ENCODE assay signal across 8 mouse cellular contexts in genomic region chr2:154436458-154437190, GRCm38 (mm10). TPM values are rescaled to one million over a fixed set of nuclear protein-coding genes. Genes with fewer than 3 reads are reported as not detected.
A peak's percentile ranks its signal among the peaks of the same experiment; 100 is the strongest.
DNase-seq lines count a peak whose midpoint lies in the region; ATAC-seq and TF ChIP-seq lines count a peak whose summit lies in the region.

Cbfa2t2 (plus strand) TSS chr2:154436481.

- H3K4me3 ChIP-seq in embryonic facial prominence, embryonic 15.5 days (replicated peaks) = peak within 1 kb of the TSS; percentile 97
- H3K4me3 ChIP-seq in heart, embryonic 15.5 days = peak within 1 kb of the TSS; percentile 98
- H3K4me3 ChIP-seq in kidney, postnatal 0 days (replicated peaks; ENCODE audit: low read depth, low read length) = peak within 1 kb of the TSS; percentile 93
- H3K4me3 ChIP-seq in lung, adult 2 months (replicated peaks; ENCODE audit: extremely low read depth, low read depth, low read length) = peak within 1 kb of the TSS; percentile 92
- peak within 1 kb of the TSS; percentile 92 for H3K4me3 ChIP-seq in neural tube, embryonic 15.5 days (replicated peaks)

- H3K27me3 ChIP-seq in embryonic facial prominence, embryonic 15.5 days = no peaks in the 10 kb centered on the region
- no peaks in the 10 kb centered on the region for H3K27me3 ChIP-seq in heart, embryonic 15.5 days
- no peaks in the 10 kb centered on the region for H3K27me3 ChIP-seq in kidney, postnatal 0 days (ENCODE audit: insufficient read depth, low read length)
- H3K27me3 ChIP-seq in neural tube, embryonic 15.5 days (replicated peaks) = no peaks in the 10 kb centered on the region

- peak within 1 kb of the TSS; percentile 49 for H3K4me2 ChIP-seq in embryonic facial prominence, embryonic 15.5 days (replicated peaks)
- peak within 1 kb of the TSS; percentile 65 for H3K4me2 ChIP-seq in heart, embryonic 15.5 days
- H3K4me2 ChIP-seq in kidney, postnatal 0 days (ENCODE audit: low read length) = peak within 1 kb of the TSS; percentile 71
- H3K4me2 ChIP-seq in neural tube, embryonic 15.5 days = peak within 1 kb of the TSS; percentile 59

- DNase-seq in adipocyte (ENCODE audit: low spot score) = peak; percentile 67
- DNase-seq in kidney, postnatal 0 days (ENCODE audit: low spot score) = peak; percentile 69
- DNase-seq in lung, adult 2 months = peak; percentile 72
- no peak for DNase-seq in T-cell, adult 2 months (ENCODE audit: low spot score)

- WGBS in embryonic facial prominence, embryonic 15.5 days = under 1% methylated on average over 67 of the region's 70 CpGs
- under 1% methylated on average over 69 of the region's 70 CpGs for WGBS in heart, embryonic 15.5 days
- WGBS in kidney, postnatal 0 days = under 1% methylated on average over 52 of the region's 70 CpGs
- under 1% methylated on average over 69 of the region's 70 CpGs for WGBS in lung, adult 2 months
- WGBS in neural tube, embryonic 15.5 days = under 1% methylated on average over 57 of the region's 70 CpGs

- peak; percentile 34 for ATAC-seq in CD4-positive, CD25-positive, alpha-beta regulatory T cell, adult 4 months
- peak; percentile 86 for ATAC-seq in embryonic facial prominence, embryonic 15.5 days (ENCODE audit: insufficient number of reproducible peaks, low FRiP score, low TSS enrichment, low read depth)
- peak; percentile 62 for ATAC-seq in heart, embryonic 15.5 days (replicated peaks; ENCODE audit: insufficient number of reproducible peaks, insufficient read depth, low FRiP score, low read depth)
- ATAC-seq in kidney, postnatal 0 days (replicated peaks; ENCODE audit: low FRiP score, low read depth) = peak; percentile 74
- peak; percentile 84 for ATAC-seq in neural tube, embryonic 15.5 days (ENCODE audit: low FRiP score)

- H3K9ac ChIP-seq in embryonic facial prominence, embryonic 15.5 days = peak within 1 kb of the TSS; percentile 93
- peak within 1 kb of the TSS; percentile 99 for H3K9ac ChIP-seq in heart, embryonic 15.5 days
- peak within 1 kb of the TSS; percentile 98 for H3K9ac ChIP-seq in kidney, postnatal 0 days (ENCODE audit: low read depth, low read length)
- peak within 1 kb of the TSS; percentile 96 for H3K9ac ChIP-seq in neural tube, embryonic 15.5 days (replicated peaks)

- peaks cover 38% of the 10 kb centered on the region for H3K4me1 ChIP-seq in embryonic facial prominence, embryonic 15.5 days
- peaks cover 28% of the 10 kb centered on the region for H3K4me1 ChIP-seq in heart, embryonic 15.5 days (replicated peaks)
- peaks cover 3% of the 10 kb centered on the region; the same call in 1 of the 2 replicates for H3K4me1 ChIP-seq in kidney, postnatal 0 days (replicated peaks; ENCODE audit: insufficient read depth, low read length)
- H3K4me1 ChIP-seq in lung, adult 2 months (ENCODE audit: control insufficient read depth, insufficient read depth, low read length) = peaks cover 14% of the 10 kb centered on the region
- H3K4me1 ChIP-seq in neural tube, embryonic 15.5 days = peaks cover 31% of the 10 kb centered on the region

- TF ChIP-seq POLR2A in lung, adult 2 months (IDR thresholded peaks at IDR 0.05; ENCODE audit: borderline replicate concordance, extremely low read depth, low read depth, low read length) = no peak

- no peaks in the 10 kb centered on the region for H3K9me3 ChIP-seq in embryonic facial prominence, embryonic 15.5 days (replicated peaks)
- no peaks in the 10 kb centered on the region for H3K9me3 ChIP-seq in heart, embryonic 15.5 days (replicated peaks)
- H3K9me3 ChIP-seq in kidney, postnatal 0 days (replicated peaks; ENCODE audit: low read length) = no peaks in the 10 kb centered on the region
- no peaks in the 10 kb centered on the region for H3K9me3 ChIP-seq in neural tube, embryonic 15.5 days (replicated peaks)

- H3K27ac ChIP-seq in embryonic facial prominence, embryonic 15.5 days (replicated peaks) = peak within 1 kb of the TSS; percentile 95
- H3K27ac ChIP-seq in heart, embryonic 15.5 days = peak within 1 kb of the TSS; percentile 97
- H3K27ac ChIP-seq in kidney, postnatal 0 days = peak within 1 kb of the TSS; percentile 96
- peak within 1 kb of the TSS; percentile 91 for H3K27ac ChIP-seq in neural tube, embryonic 15.5 days (replicated peaks)

- no peaks in the 10 kb centered on the region for H3K36me3 ChIP-seq in embryonic facial prominence, embryonic 15.5 days
- H3K36me3 ChIP-seq in heart, embryonic 15.5 days = no peaks in the 10 kb centered on the region
- H3K36me3 ChIP-seq in kidney, postnatal 0 days (ENCODE audit: insufficient read depth, low read length) = no peaks in the 10 kb centered on the region
- no peaks in the 10 kb centered on the region for H3K36me3 ChIP-seq in neural tube, embryonic 15.5 days

- no peak for TF ChIP-seq CTCF in kidney, postnatal 0 days (IDR thresholded peaks at IDR 0.05; ENCODE audit: low read depth)
- no peak for TF ChIP-seq CTCF in lung, adult 2 months (IDR thresholded peaks at IDR 0.05; ENCODE audit: insufficient read depth, low read length)

RNA-seq across cellular contexts. Expression of gene Cbfa2t2, which starts in this region (rescaled TPM):
- polyA plus RNA-seq in CD4-positive, CD25-positive, alpha-beta regulatory T cell, adult 4 months (2017; shearing (Covaris generic)) = 10 to 100 TPM; 22.9 to 33.0 TPM
- 40.9 and 43.6 TPM in 2 replicates for polyA plus RNA-seq in embryonic facial prominence, embryonic 15.5 days (2015; fragmentation: Nextera tagmentation; extraction: Ambion mirVana)
- polyA plus RNA-seq in heart, embryonic 15.5 days (2015; fragmentation: Nextera tagmentation; extraction: Ambion mirVana) = 25.9 and 31.0 TPM in 2 replicates
- 23.6 and 26.0 TPM in 2 replicates for polyA plus RNA-seq in kidney, postnatal 0 days (2015; fragmentation: Nextera tagmentation; extraction: Ambion mirVana)
- 8.8 and 12.7 TPM in 2 replicates for polyA plus RNA-seq in lung, adult 2 months (2012; rRNA removed)
- polyA plus RNA-seq in neural tube, embryonic 15.5 days (2015; fragmentation: Nextera tagmentation; extraction: Ambion mirVana) = 35.3 and 36.1 TPM in 2 replicates

Comparison
In these comparisons a context has a peak if more than half of its experiments do, and no peak if none do; other contexts are left out.
1. ATAC-seq: peak in every context shown above with its lines; median percentile 86 in embryonic facial prominence, embryonic 15.5 days; 84 in neural tube, embryonic 15.5 days; 74 in kidney, postnatal 0 days; 62 in heart, embryonic 15.5 days; 34 in CD4-positive, CD25-positive, alpha-beta regulatory T cell, adult 4 months.